Mouse (Mus musculus) liver, embryonic 12.5 days (tissue): ENCODE results near the gene Nmbr. TPM values are rescaled to one million over a fixed set of nuclear protein-coding genes. Genes with fewer than 3 reads are reported as not detected.

Experiments
- ATAC-seq: fragments of 200-750 bp; cut with Nextera tagmentation; 2 replicates; pipeline ENCODE4 v1.8.0; 2017; ENCODE audit warnings: moderate number of reproducible peaks, mild to moderate bottlenecking, moderate library complexity
- H3K27ac ChIP-seq: fragments of 300-500 bp; sonication (generic); 2 replicates; pipeline ENCODE4 v1.5.1; 2016; ENCODE audit warnings: mild to moderate bottlenecking
- H3K27me3 ChIP-seq: fragments of 300-500 bp; sonication (generic); replicated peaks from 2 replicates; pipeline ENCODE4 v1.6.1; 2016; ENCODE audit warnings: mild to moderate bottlenecking, moderate library complexity
- H3K36me3 ChIP-seq: fragments of 300-500 bp; sonication (generic); 2 replicates; pipeline ENCODE4 v1.6.1; 2016; ENCODE audit warnings: mild to moderate bottlenecking, moderate library complexity
- H3K4me1 ChIP-seq: fragments of 300-500 bp; sonication (generic); 2 replicates; pipeline ENCODE4 v1.6.1; 2016
- H3K4me2 ChIP-seq: fragments of 300-500 bp; sonication (generic); 2 replicates; pipeline ENCODE4 v1.6.1; 2016; ENCODE audit warnings: mild to moderate bottlenecking, moderate library complexity
- H3K4me3 ChIP-seq: fragments of 300-500 bp; sonication (generic); 2 replicates; pipeline ENCODE4 v1.5.1; 2016; ENCODE audit warnings: mild to moderate bottlenecking, moderate library complexity
- H3K9ac ChIP-seq: fragments of 300-500 bp; sonication (generic); 2 replicates; pipeline ENCODE4 v1.6.1; 2016; ENCODE audit warnings: mild to moderate bottlenecking, moderate library complexity
- H3K9me3 ChIP-seq: fragments of 300-500 bp; sonication (generic); replicated peaks from 2 replicates; pipeline ENCODE4 v1.6.1; 2016; ENCODE audit warnings: mild to moderate bottlenecking, moderate library complexity
- WGBS: fragments of 180-500 bp; shearing (Covaris S2); methylation state at CpG from one replicate; pipeline ENCODE4 v1.1.7; 2016; ENCODE audit not compliant: insufficient replicate concordance; 5-methylcytosine and 5-hydroxymethylcytosine counted together
- polyA plus RNA-seq: library from polyadenylated mRNA; unstranded; fragments of >200 nt; fragmentation: Nextera tagmentation; extraction: Ambion mirVana; gene quantifications from 2 replicates; pipeline ENCODE4 v1.2.1, GENCODE M21; 2016

Gene Nmbr
- polyA plus RNA-seq = not detected in 2 replicates

DNA sequence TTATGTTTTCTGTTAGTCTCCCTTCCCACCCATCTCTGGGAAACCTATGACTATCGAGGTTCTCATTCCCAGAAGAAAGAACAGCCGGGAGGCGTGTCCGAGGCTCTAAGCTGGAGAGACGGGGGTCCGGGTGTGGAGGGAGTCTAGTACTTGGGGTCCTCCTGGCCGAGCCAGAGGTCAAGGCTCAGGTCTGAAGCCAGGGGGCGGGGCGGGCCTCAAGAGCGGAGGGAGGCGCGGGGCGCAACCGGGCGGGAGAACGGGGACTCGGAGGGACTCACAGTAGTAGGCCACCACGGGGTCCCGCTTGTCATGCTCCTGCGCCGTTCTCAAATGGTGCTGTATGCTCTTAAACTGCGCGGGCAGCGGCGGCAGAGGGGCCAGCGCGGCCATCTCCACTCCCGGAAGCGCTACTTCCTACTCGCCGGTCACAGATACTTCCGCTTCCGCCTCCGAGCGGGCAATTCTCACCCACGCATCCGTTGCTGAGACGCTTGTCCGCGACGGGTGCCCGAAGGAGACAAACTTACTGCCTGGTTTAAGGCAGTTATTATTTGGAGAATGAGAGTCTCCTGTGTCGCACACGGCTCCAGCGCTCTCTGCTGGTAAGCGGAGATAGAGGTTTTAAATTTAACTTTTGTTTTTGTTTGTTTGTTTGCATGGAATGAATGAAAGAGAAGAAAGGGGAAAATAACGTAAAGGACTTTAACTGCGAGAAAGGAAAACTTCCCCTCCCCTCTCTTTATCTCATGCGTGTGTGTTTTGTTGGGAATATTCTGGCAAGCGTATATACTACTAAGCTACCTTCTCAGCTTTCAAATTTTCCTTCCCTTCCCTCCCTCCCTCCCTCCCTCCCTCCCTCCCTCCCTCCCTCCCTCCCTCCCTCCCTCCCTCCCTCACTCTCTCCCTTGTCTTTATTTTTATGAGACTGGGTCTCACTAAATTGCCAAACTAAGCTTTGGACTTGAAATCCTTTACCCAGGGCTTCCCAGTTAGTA, at the start of gene Nmbr, which contains the start of gene Vta1:
Nmbr (plus strand) TSS at position 520 of the 995 bp plus-strand sequence.
Vta1 (minus strand) TSS at position 489 of the 995 bp plus-strand sequence.
- Histone ChIP-seq H3K36me3 (no peaks in the 10 kb centered on the region; the same call in 1 of the 2 replicates), H3K4me1 (peaks cover 15% of the 10 kb centered on the region), H3K27me3 (no peaks in the 10 kb centered on the region), H3K4me2 (peak within 1 kb of the TSS; percentile 72), H3K9ac (peak within 1 kb of the TSS; percentile 83), H3K27ac (peak within 1 kb of the TSS; percentile 79), H3K4me3 (peak within 1 kb of the TSS; percentile 93), H3K9me3 (no peaks in the 10 kb centered on the region)
- ATAC-seq = peak; percentile 99
- WGBS = under 1% methylated on average over 50 of the region's 50 CpGs

GRCm38 (mm10) chr10:14660875-14661274, 44.5 kb upstream of the Nmbr start:
- no peak overlapping the region for H3K27ac ChIP-seq
- H3K4me3 ChIP-seq = no peak overlapping the region
- H3K27me3 ChIP-seq = no peaks in the 10 kb centered on the region
- 88% methylated on average over 2 of the region's 2 CpGs for WGBS
- H3K4me2 ChIP-seq = no peak overlapping the region
- ATAC-seq = no peak
- no peaks in the 10 kb centered on the region for H3K9me3 ChIP-seq
- no peaks in the 10 kb centered on the region for H3K4me1 ChIP-seq
- H3K36me3 ChIP-seq = peaks cover 24% of the 10 kb centered on the region
- no peak overlapping the region for H3K9ac ChIP-seq

DNA sequence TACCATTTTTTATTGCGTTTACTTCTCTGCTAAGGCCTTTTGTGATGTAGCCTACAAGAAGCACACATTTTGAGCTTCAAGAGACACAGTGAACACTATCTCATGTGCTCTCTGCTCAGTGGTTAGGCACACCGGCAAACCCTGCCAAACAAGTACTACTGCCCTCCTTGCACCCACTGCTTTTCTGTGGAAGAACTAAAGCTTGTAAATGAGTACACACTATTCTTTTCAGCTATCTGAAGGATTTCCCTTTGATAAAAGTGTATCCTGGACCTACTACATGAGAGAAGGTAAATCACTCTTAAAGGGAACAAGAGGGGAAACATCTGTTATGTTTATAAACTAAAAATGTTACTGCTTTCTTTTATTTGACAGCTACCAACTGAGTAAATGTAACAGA, 39.2 kb upstream of the Nmbr start:
- 85% methylated on average over 2 of the region's 2 CpGs for WGBS
- no peak overlapping the region for H3K4me2 ChIP-seq
- no peak overlapping the region for H3K4me3 ChIP-seq
- H3K4me1 ChIP-seq = no peaks in the 10 kb centered on the region
- no peak overlapping the region for H3K27ac ChIP-seq
- H3K36me3 ChIP-seq = peaks cover 32% of the 10 kb centered on the region
- H3K9ac ChIP-seq = no peak overlapping the region
- H3K9me3 ChIP-seq = no peaks in the 10 kb centered on the region
- H3K27me3 ChIP-seq = no peaks in the 10 kb centered on the region
- no peak for ATAC-seq

GRCm38 (mm10) chr10:14685663-14686062, 19.7 kb upstream of the Nmbr start:
- H3K4me3 ChIP-seq = no peak overlapping the region
- H3K9me3 ChIP-seq = 0 out of 2 replicates have a peak, but pooled peaks cover 3% of the 10 kb centered on the region
- no peaks in the 10 kb centered on the region for H3K27me3 ChIP-seq
- no peak overlapping the region for H3K27ac ChIP-seq
- 93% methylated on average over 1 of the region's 1 CpGs for WGBS
- H3K9ac ChIP-seq = no peak overlapping the region
- H3K4me1 ChIP-seq = 0 out of 2 replicates have a peak, but pooled peaks cover 13% of the 10 kb centered on the region
- H3K4me2 ChIP-seq = no peak overlapping the region
- H3K36me3 ChIP-seq = peaks cover 23% of the 10 kb centered on the region
- no peak for ATAC-seq

DNA sequence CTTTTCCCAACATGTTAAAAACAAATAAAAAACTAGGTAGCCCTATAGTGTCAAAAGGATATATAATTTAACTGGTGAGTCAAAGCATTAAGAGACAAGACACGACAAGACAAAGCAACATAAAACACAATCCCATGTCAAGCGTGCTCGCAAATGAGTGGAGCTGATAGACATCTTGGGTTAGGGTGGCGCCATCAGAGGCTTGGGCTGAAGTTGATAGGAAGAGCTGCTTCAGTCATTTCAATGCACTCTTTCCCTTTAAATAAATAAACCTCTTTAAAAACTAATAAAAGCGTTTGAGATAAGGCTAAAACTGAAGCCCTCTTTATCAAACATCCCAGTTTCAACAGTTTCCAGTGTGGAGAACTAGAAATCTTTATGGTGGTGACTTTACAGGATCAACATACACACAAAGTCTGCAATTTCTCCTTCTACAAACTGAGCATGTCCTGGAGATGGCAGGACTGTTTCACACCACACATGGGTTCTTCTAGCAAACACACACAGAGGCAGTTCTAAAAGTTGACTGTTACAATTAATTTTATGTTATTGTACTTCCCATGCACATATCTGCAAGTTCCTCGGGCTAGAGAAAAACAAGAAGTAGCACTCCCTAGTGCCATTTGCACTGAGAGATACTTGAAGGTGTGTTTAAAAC, 16.5 kb upstream of the Nmbr start:
- Histone ChIP-seq H3K27me3 (no peaks in the 10 kb centered on the region), H3K27ac (no peak overlapping the region), H3K9me3 (0 out of 2 replicates have a peak, but pooled peaks cover 3% of the 10 kb centered on the region), H3K4me1 (0 out of 2 replicates have a peak, but pooled peaks cover 13% of the 10 kb centered on the region), H3K4me2 (no peak overlapping the region), H3K9ac (no peak overlapping the region), H3K36me3 (peaks cover 22% of the 10 kb centered on the region), H3K4me3 (no peak overlapping the region)
- ATAC-seq = no peak
- WGBS = 60% methylated on average over 6 of the region's 6 CpGs

DNA sequence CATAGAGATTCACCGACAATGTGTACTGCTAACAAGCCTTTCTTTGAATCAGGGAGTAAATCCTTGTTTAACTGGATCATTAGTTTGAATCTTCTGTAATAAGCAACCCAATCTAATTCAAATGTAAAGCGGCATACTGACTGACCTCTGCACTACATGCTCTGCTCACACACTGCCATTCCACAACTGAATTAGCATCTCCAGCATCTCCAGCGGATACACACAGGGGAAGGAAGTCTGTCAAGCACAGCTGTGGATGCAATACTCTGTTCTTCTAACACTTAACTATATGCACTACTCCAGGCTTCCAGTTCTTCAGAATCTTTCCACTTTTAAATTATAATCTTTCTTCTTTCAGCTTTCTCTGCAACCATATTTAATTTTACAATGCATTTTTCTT, 15.0 kb upstream of the Nmbr start:
- Histone ChIP-seq H3K9me3 (0 out of 2 replicates have a peak, but pooled peaks cover 3% of the 10 kb centered on the region), H3K27me3 (no peaks in the 10 kb centered on the region), H3K4me1 (0 out of 2 replicates have a peak, but pooled peaks cover 13% of the 10 kb centered on the region), H3K9ac (no peak overlapping the region), H3K36me3 (peaks cover 17% of the 10 kb centered on the region), H3K4me2 (no peak overlapping the region), H3K4me3 (no peak overlapping the region), H3K27ac (no peak overlapping the region)
- 82% methylated on average over 3 of the region's 3 CpGs for WGBS
- ATAC-seq = no peak

- peaks cover 15% of the 10 kb centered on the region for H3K4me1 ChIP-seq
- H3K27ac ChIP-seq = no peak overlapping the region
- no peaks in the 10 kb centered on the region for H3K9me3 ChIP-seq
- H3K36me3 ChIP-seq = no peaks in the 10 kb centered on the region; the same call in 1 of the 2 replicates
- H3K27me3 ChIP-seq = no peaks in the 10 kb centered on the region
- 90% methylated on average over 1 of the region's 1 CpGs for WGBS
- no peak overlapping the region for H3K4me3 ChIP-seq
- H3K9ac ChIP-seq = no peak overlapping the region
- no peak for ATAC-seq
- H3K4me2 ChIP-seq = no peak overlapping the region
These were observed 2.2 kb upstream of the Nmbr start for GRCm38 (mm10) chr10:14703239-14703638.

DNA sequence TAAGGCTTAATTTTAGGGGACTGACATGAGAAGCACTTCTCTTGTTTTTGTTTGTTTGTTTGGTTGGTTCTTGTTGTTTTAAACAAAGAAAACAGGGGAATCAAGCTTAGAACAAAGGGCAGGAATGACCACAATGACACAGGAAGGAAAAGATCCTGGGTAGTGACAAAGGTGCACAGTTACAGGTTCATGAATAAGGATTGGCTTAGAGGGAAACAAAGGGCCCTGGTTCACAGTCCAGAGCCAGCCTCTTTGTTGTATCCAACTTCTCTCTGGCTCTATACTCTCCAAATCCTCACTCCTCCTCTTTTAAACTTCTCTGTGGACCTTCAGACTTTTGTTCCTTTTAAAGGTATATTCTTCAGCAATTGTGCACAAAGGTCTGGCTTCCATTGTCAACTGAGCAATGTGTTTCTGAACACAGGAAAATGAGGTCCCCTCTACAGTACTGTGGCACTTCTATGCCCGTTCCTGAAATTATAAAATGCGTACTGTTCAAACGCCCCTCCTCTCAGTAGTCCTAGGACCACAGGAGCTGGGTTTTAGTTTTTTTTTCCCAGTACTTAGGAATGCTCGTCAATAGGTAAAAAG, 1.5 kb upstream of the Nmbr start:
- no peaks in the 10 kb centered on the region for H3K9me3 ChIP-seq
- H3K4me3 ChIP-seq = peak overlapping the region; percentile 93
- H3K27ac ChIP-seq = no peak overlapping the region
- H3K4me1 ChIP-seq = peaks cover 15% of the 10 kb centered on the region
- H3K9ac ChIP-seq = peak overlapping the region; percentile 83; the same call in 1 of the 2 replicates
- ATAC-seq = no peak
- no peaks in the 10 kb centered on the region for H3K27me3 ChIP-seq
- WGBS = 60% methylated on average over 4 of the region's 4 CpGs
- H3K36me3 ChIP-seq = no peaks in the 10 kb centered on the region; the same call in 1 of the 2 replicates
- H3K4me2 ChIP-seq = peak overlapping the region; percentile 72

DNA sequence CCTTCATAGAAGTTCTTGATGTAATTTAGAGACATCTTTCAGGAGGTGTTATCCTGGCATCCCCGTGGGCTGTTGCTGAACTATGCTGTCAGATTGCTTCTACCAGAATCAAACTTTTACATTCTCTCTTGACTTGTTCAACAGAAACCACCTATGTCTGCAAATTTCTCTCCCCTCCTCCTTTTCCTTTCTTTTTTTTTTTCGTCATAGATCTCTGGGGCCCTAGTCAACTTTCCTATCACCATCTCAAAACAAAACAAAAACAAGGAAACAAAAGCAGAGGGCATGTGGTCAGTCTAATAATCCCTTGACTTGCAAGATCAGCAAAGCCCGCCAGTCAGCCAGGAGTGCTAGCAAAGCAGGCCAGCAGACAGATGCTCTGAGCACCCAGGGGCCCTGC, 12.7 kb downstream of the Nmbr start, which contains the start of gene Gje1:
Gje1 (minus strand) TSS at position 101 of the 400 bp plus-strand sequence.
- Histone ChIP-seq H3K27ac (no peak within 1 kb of the TSS), H3K4me1 (no peaks in the 10 kb centered on the region), H3K9ac (no peak within 1 kb of the TSS), H3K9me3 (no peaks in the 10 kb centered on the region), H3K4me2 (no peak within 1 kb of the TSS), H3K27me3 (no peaks in the 10 kb centered on the region), H3K4me3 (no peak within 1 kb of the TSS), H3K36me3 (no peaks in the 10 kb centered on the region)
- 43% methylated on average over 3 of the region's 3 CpGs for WGBS
- ATAC-seq = no peak

GRCm38 (mm10) chr10:14725671-14726070, 20.3 kb downstream of the Nmbr start:
- ATAC-seq = no peak
- Histone ChIP-seq H3K36me3 (no peaks in the 10 kb centered on the region), H3K4me2 (no peak overlapping the region), H3K4me1 (no peaks in the 10 kb centered on the region), H3K4me3 (no peak overlapping the region), H3K27ac (no peak overlapping the region), H3K27me3 (no peaks in the 10 kb centered on the region), H3K9me3 (no peaks in the 10 kb centered on the region), H3K9ac (no peak overlapping the region)
- WGBS = 60% methylated on average over 9 of the region's 9 CpGs

- H3K36me3 ChIP-seq = no peaks in the 10 kb centered on the region
- 11% methylated on average over 2 of the region's 2 CpGs for WGBS
- H3K4me1 ChIP-seq = no peaks in the 10 kb centered on the region
- no peak overlapping the region for H3K9ac ChIP-seq
- H3K4me3 ChIP-seq = no peak overlapping the region
- no peak overlapping the region for H3K27ac ChIP-seq
- no peak for ATAC-seq
- no peak overlapping the region for H3K4me2 ChIP-seq
- H3K9me3 ChIP-seq = no peaks in the 10 kb centered on the region
- H3K27me3 ChIP-seq = no peaks in the 10 kb centered on the region
These were observed 28.9 kb downstream of the Nmbr start for GRCm38 (mm10) chr10:14734285-14734684.
